ENCODE assay signal across 9 mouse cellular contexts in genomic region chr4:82499725-82500577, GRCm38 (mm10).
A peak's percentile ranks its signal among the peaks of the same experiment; 100 is the strongest.
DNase-seq lines count a peak whose midpoint lies in the region; ATAC-seq and TF ChIP-seq lines count a peak whose summit lies in the region.
"Had no signal": no experiment of that assay in that cellular context is flagged by ENCODE, and none has a peak within 500 bp of the region (broad histone marks: within the 10 kb centered on the region; RNA-seq: fewer than 3 reads in every experiment).

No protein-coding gene starts in this region.

- no peak for TF ChIP-seq CTCF in brain, embryonic 14.5 days (IDR thresholded peaks at IDR 0.05; ENCODE audit: borderline replicate concordance, extremely low read depth, insufficient read depth, insufficient read length)

- no peak for TF ChIP-seq POLR2A in brain, embryonic 14.5 days (IDR thresholded peaks at IDR 0.05; ENCODE audit: borderline replicate concordance, extremely low read depth, insufficient read depth, insufficient read length, poor library complexity, severe bottlenecking)

- ATAC-seq in heart, embryonic 12.5 days (ENCODE audit: insufficient number of reproducible peaks, low FRiP score) = no peak
- no peak for ATAC-seq in forebrain, embryonic 16.5 days
- ATAC-seq in liver, embryonic 12.5 days = no peak

- 55% methylated on average over 9 of the region's 9 CpGs for WGBS in heart, embryonic 12.5 days
- 21% methylated on average over 9 of the region's 9 CpGs for WGBS in forebrain, embryonic 16.5 days
- 55% methylated on average over 9 of the region's 9 CpGs for WGBS in liver, embryonic 12.5 days (ENCODE audit: insufficient replicate concordance)

- peak overlapping the region; percentile 55 for H3K9ac ChIP-seq in heart, embryonic 12.5 days
- peak overlapping the region; percentile 75 for H3K9ac ChIP-seq in forebrain, embryonic 16.5 days (replicated peaks; ENCODE audit: low read depth, low read length)
- H3K9ac ChIP-seq in liver, embryonic 12.5 days = no peak overlapping the region

- H3K36me3 ChIP-seq in heart, embryonic 12.5 days = peaks cover 27% of the 10 kb centered on the region
- H3K36me3 ChIP-seq in forebrain, embryonic 16.5 days (ENCODE audit: control insufficient read depth, insufficient read depth) = no peaks in the 10 kb centered on the region; the same call in 1 of the 2 replicates
- H3K36me3 ChIP-seq in liver, embryonic 12.5 days = peaks cover 8% of the 10 kb centered on the region; the same call in 1 of the 2 replicates

- no peaks in the 10 kb centered on the region for H3K27me3 ChIP-seq in heart, embryonic 12.5 days (replicated peaks)
- no peaks in the 10 kb centered on the region for H3K27me3 ChIP-seq in forebrain, embryonic 16.5 days (replicated peaks; ENCODE audit: control insufficient read depth, insufficient read depth, low read length)
- H3K27me3 ChIP-seq in liver, embryonic 12.5 days (replicated peaks) = peaks cover 26% of the 10 kb centered on the region
- H3K27me3 ChIP-seq: CH12.LX had no signal

- DNase-seq in heart, adult 9 months (ENCODE audit: low spot score in 2 of 2) = no peak
- DNase-seq in brain, embryonic 14.5 days (ENCODE audit: low read depth) = peak; percentile 65
- DNase-seq in right cerebral cortex, postnatal 14 days = no peak
- DNase-seq in layer of hippocampus, postnatal 25 days (ENCODE audit: extremely low spot score in 1 of 2, low spot score in 1 of 2) = no peak
- no peak for DNase-seq in natural killer cell, adult 2 months (ENCODE audit: low spot score in 2 of 2)

- peak overlapping the region; percentile 79 for H3K27ac ChIP-seq in heart, embryonic 12.5 days (ENCODE audit: poor library complexity, severe bottlenecking)
- peak overlapping the region; percentile 92 for H3K27ac ChIP-seq in forebrain, embryonic 16.5 days (ENCODE audit: low read length)
- no peak overlapping the region for H3K27ac ChIP-seq in liver, embryonic 12.5 days

- peaks cover 46% of the 10 kb centered on the region for H3K4me1 ChIP-seq in heart, embryonic 12.5 days (replicated peaks)
- H3K4me1 ChIP-seq in forebrain, embryonic 16.5 days (replicated peaks; ENCODE audit: control insufficient read depth, insufficient read depth, low read length) = peaks cover 7% of the 10 kb centered on the region
- no peaks in the 10 kb centered on the region for H3K4me1 ChIP-seq in liver, embryonic 12.5 days

- peak overlapping the region; percentile 43 for H3K4me3 ChIP-seq in heart, embryonic 12.5 days
- H3K4me3 ChIP-seq in forebrain, embryonic 16.5 days (replicated peaks; ENCODE audit: low read length) = peak overlapping the region; percentile 53
- no peak overlapping the region for H3K4me3 ChIP-seq in liver, embryonic 12.5 days

- no peaks in the 10 kb centered on the region for H3K9me3 ChIP-seq in heart, embryonic 12.5 days (replicated peaks)
- H3K9me3 ChIP-seq in forebrain, embryonic 16.5 days (ENCODE audit: control insufficient read depth, low read length) = no peaks in the 10 kb centered on the region
- no peaks in the 10 kb centered on the region for H3K9me3 ChIP-seq in liver, embryonic 12.5 days (replicated peaks)

- peak overlapping the region; percentile 71 for H3K4me2 ChIP-seq in heart, embryonic 12.5 days
- H3K4me2 ChIP-seq in forebrain, embryonic 16.5 days (ENCODE audit: low read length) = peak overlapping the region; percentile 49
- peak overlapping the region; percentile 23; the same call in 1 of the 2 replicates for H3K4me2 ChIP-seq in liver, embryonic 12.5 days
